ENCODE assay signal across 8 mouse cellular contexts in genomic region chr15:91192223-91192598, GRCm38 (mm10). TPM values are rescaled to one million over a fixed set of nuclear protein-coding genes. Genes with fewer than 3 reads are reported as not detected.
DNase-seq lines count a peak whose midpoint lies in the region; ATAC-seq lines count a peak whose summit lies in the region.

No protein-coding gene starts in this region.

- peak overlapping the region; percentile 38 for H3K4me3 ChIP-seq in kidney, embryonic 14.5 days (ENCODE audit: low read length)
- peak overlapping the region; percentile 51 for H3K4me3 ChIP-seq in embryonic facial prominence, embryonic 13.5 days
- H3K4me3 ChIP-seq in intestine, embryonic 16.5 days (ENCODE audit: low read length), result peak overlapping the region; percentile 48
- H3K4me3 ChIP-seq in midbrain, embryonic 16.5 days (ENCODE audit: low read depth, low read length), result peak overlapping the region; percentile 50

- H3K27me3 ChIP-seq in kidney, embryonic 14.5 days (ENCODE audit: control insufficient read depth, insufficient read depth, low read length), result no peaks in the 10 kb centered on the region
- H3K27me3 ChIP-seq in embryonic facial prominence, embryonic 13.5 days, result peaks cover 3% of the 10 kb centered on the region; the same call in 1 of the 2 replicates
- no peaks in the 10 kb centered on the region for H3K27me3 ChIP-seq in intestine, embryonic 16.5 days (replicated peaks; ENCODE audit: control insufficient read depth, insufficient read depth, low read length)
- no peaks in the 10 kb centered on the region for H3K27me3 ChIP-seq in midbrain, embryonic 16.5 days (ENCODE audit: control insufficient read depth, insufficient read depth, low read depth, low read length)

- H3K9me3 ChIP-seq in kidney, embryonic 14.5 days (ENCODE audit: control insufficient read depth, low read length), result no peaks in the 10 kb centered on the region
- H3K9me3 ChIP-seq in embryonic facial prominence, embryonic 13.5 days, result no peaks in the 10 kb centered on the region
- H3K9me3 ChIP-seq in intestine, embryonic 16.5 days (ENCODE audit: control insufficient read depth, low read length), result no peaks in the 10 kb centered on the region
- H3K9me3 ChIP-seq in midbrain, embryonic 16.5 days (replicated peaks; ENCODE audit: control insufficient read depth, low read length, poor library complexity, severe bottlenecking), result no peaks in the 10 kb centered on the region

- H3K4me2 ChIP-seq in kidney, embryonic 14.5 days (replicated peaks; ENCODE audit: low read depth, low read length), result peak overlapping the region; percentile 63
- peak overlapping the region; percentile 81 for H3K4me2 ChIP-seq in embryonic facial prominence, embryonic 13.5 days
- H3K4me2 ChIP-seq in intestine, embryonic 16.5 days (ENCODE audit: low read depth, low read length), result peak overlapping the region; percentile 51
- peak overlapping the region; percentile 72 for H3K4me2 ChIP-seq in midbrain, embryonic 16.5 days (ENCODE audit: low read length)

- intact Hi-C loops in left cerebral cortex, postnatal 25 days (cut with DNase I), result loop anchor here (5.0 kb wide), 1 partner anchor 380 kb away; the partner anchor contains the start of gene Slc2a13

- DNase-seq in kidney, adult 8-10 months, result no peak
- DNase-seq in left cerebral cortex, postnatal 25 days (ENCODE audit: low spot score in 2 of 2), result no peak
- DNase-seq in frontal cortex, postnatal 14 days (ENCODE audit: low spot score in 2 of 2), result no peak
- no peak for DNase-seq in adrenal gland, adult 8-10 months

- ATAC-seq in kidney, embryonic 14.5 days (ENCODE audit: low FRiP score, low TSS enrichment), result peak; percentile 56
- no peak for ATAC-seq in embryonic facial prominence, embryonic 13.5 days (ENCODE audit: insufficient number of reproducible peaks, insufficient read depth, low FRiP score, low TSS enrichment, low read depth)
- peak; percentile 57; the same call in 1 of the 2 replicates for ATAC-seq in intestine, embryonic 16.5 days
- peak; percentile 59; the same call in 1 of the 2 replicates for ATAC-seq in midbrain, embryonic 16.5 days

- 13% methylated on average over 7 of the region's 7 CpGs for WGBS in kidney, embryonic 14.5 days
- 13% methylated on average over 7 of the region's 7 CpGs for WGBS in embryonic facial prominence, embryonic 13.5 days
- 14% methylated on average over 7 of the region's 7 CpGs for WGBS in intestine, embryonic 16.5 days
- 8% methylated on average over 7 of the region's 7 CpGs for WGBS in midbrain, embryonic 16.5 days

- H3K4me1 ChIP-seq in kidney, embryonic 14.5 days (ENCODE audit: control insufficient read depth, insufficient read depth, low read length), result 0 out of 2 replicates have a peak, but pooled peaks cover 6% of the 10 kb centered on the region
- peaks cover 12% of the 10 kb centered on the region for H3K4me1 ChIP-seq in embryonic facial prominence, embryonic 13.5 days
- peaks cover 5% of the 10 kb centered on the region for H3K4me1 ChIP-seq in intestine, embryonic 16.5 days (ENCODE audit: control insufficient read depth, insufficient read depth, low read length)
- peaks cover 9% of the 10 kb centered on the region for H3K4me1 ChIP-seq in midbrain, embryonic 16.5 days (ENCODE audit: control insufficient read depth, insufficient read depth, low read length)

- peak overlapping the region; percentile 53 for H3K9ac ChIP-seq in kidney, embryonic 14.5 days (ENCODE audit: low read depth, low read length)
- peak overlapping the region; percentile 67 for H3K9ac ChIP-seq in embryonic facial prominence, embryonic 13.5 days
- peak overlapping the region; percentile 31 for H3K9ac ChIP-seq in intestine, embryonic 16.5 days (ENCODE audit: low read depth, low read length)
- H3K9ac ChIP-seq in midbrain, embryonic 16.5 days (ENCODE audit: low read depth, low read length), result peak overlapping the region; percentile 43

- peak overlapping the region; percentile 83 for H3K27ac ChIP-seq in kidney, embryonic 14.5 days (ENCODE audit: low read depth, low read length)
- H3K27ac ChIP-seq in embryonic facial prominence, embryonic 13.5 days, result peak overlapping the region; percentile 81
- peak overlapping the region; percentile 75 for H3K27ac ChIP-seq in intestine, embryonic 16.5 days (ENCODE audit: low read length)
- H3K27ac ChIP-seq in midbrain, embryonic 16.5 days (ENCODE audit: low read length), result peak overlapping the region; percentile 73

- no peaks in the 10 kb centered on the region for H3K36me3 ChIP-seq in kidney, embryonic 14.5 days (ENCODE audit: control insufficient read depth, insufficient read depth, low read length)
- no peaks in the 10 kb centered on the region for H3K36me3 ChIP-seq in embryonic facial prominence, embryonic 13.5 days
- H3K36me3 ChIP-seq in intestine, embryonic 16.5 days (ENCODE audit: control insufficient read depth, insufficient read depth, low read length), result no peaks in the 10 kb centered on the region
- H3K36me3 ChIP-seq in midbrain, embryonic 16.5 days (ENCODE audit: control insufficient read depth, insufficient read depth, low read length), result no peaks in the 10 kb centered on the region

RNA-seq across cellular contexts. Expression of gene Abcd2, which starts 0.6 kb away (rescaled TPM):
- polyA plus RNA-seq in kidney, embryonic 14.5 days (2014; fragmentation: Nextera tagmentation; extraction: Ambion mirVana), result 3.5 and 5.0 TPM in 2 replicates
- 2.4 and 4.4 TPM in 2 replicates for polyA plus RNA-seq in embryonic facial prominence, embryonic 13.5 days (2015; fragmentation: Nextera tagmentation; extraction: Ambion mirVana)
- polyA plus RNA-seq in intestine, embryonic 16.5 days (2015; fragmentation: Nextera tagmentation; extraction: Ambion mirVana), result 1.2 and 1.3 TPM in 2 replicates
- 6.2 TPM in 2 replicates for polyA plus RNA-seq in midbrain, embryonic 16.5 days (2015; fragmentation: Nextera tagmentation; extraction: Ambion mirVana)
- 10 to 100 TPM; 31.0 to 31.6 TPM for total RNA-seq in left cerebral cortex, postnatal 25 days (2021)
- 10 to 100 TPM; 10.6 to 42.9 (median 14.4) TPM for total RNA-seq in adrenal gland, adult 8-10 months (2022)

RNA-seq across cellular contexts. Expression of gene CN725425, which starts 7.1 kb away (rescaled TPM):
- 0.16 TPM in 1 of 2 replicates, not detected in the other for polyA plus RNA-seq in kidney, embryonic 14.5 days (2014; fragmentation: Nextera tagmentation; extraction: Ambion mirVana)
- polyA plus RNA-seq in embryonic facial prominence, embryonic 13.5 days (2015; fragmentation: Nextera tagmentation; extraction: Ambion mirVana), result not detected in 2 replicates
- not detected in 2 replicates for polyA plus RNA-seq in intestine, embryonic 16.5 days (2015; fragmentation: Nextera tagmentation; extraction: Ambion mirVana)
- polyA plus RNA-seq in midbrain, embryonic 16.5 days (2015; fragmentation: Nextera tagmentation; extraction: Ambion mirVana), result not detected in 2 replicates
- total RNA-seq in left cerebral cortex, postnatal 25 days (2021), result not detected
- not detected for total RNA-seq in adrenal gland, adult 8-10 months (2022)
